Mouse (Mus musculus) lung, postnatal 0 days (tissue): ENCODE measurements around the gene Slc26a11.

ENCODE experiments used
- CTCF ChIP-seq: IDR thresholded peaks from 2 replicates; pipeline ENCODE4 v1.5.1; 2016; ENCODE audit warnings: antibody characterized with exemption, mild to moderate bottlenecking
- EP300 ChIP-seq: IDR thresholded peaks from 2 replicates; pipeline ENCODE4 v1.6.1; 2016; ENCODE audit warnings: antibody characterized with exemption, mild to moderate bottlenecking, control low read depth

GRCm38 (mm10) chr11:119396461-119396860, 41.1 kb downstream of the Slc26a11 start:
- TF ChIP-seq EP300 (no peak), CTCF (no peak)
